Mouse (Mus musculus): ENCODE data around the gene Trip6.

GRCm38 (mm10) chr5:137320996-137321395 lies 6.8 kb upstream of the Trip6 start:
- no peak for TF ChIP-seq CTCF (IDR thresholded peaks at IDR 0.05; ENCODE audit: borderline replicate concordance, insufficient read depth, low read length)
- no peak for TF ChIP-seq POLR2A (IDR thresholded peaks at IDR 0.05; ENCODE audit: low read depth, low read length)
